Mouse (Mus musculus) urinary bladder, postnatal 25 days (tissue): ENCODE measurements around the gene Gm3854.

Experiments
- DNase-seq: peaks from one replicate; pipeline ENCODE4 v3.0.0; 2022; ENCODE audit warnings: low spot score

Gene Gm3854

GRCm38 (mm10) chr7:6386995-6387394 lies 43.4 kb downstream of the Gm3854 start:
- DNase-seq, result no peak

GRCm38 (mm10) chr7:6388971-6389370 lies 45.4 kb downstream of the Gm3854 start:
- DNase-seq, result no peak

GRCm38 (mm10) chr7:6389449-6389848 lies 45.9 kb downstream of the Gm3854 start:
- no peak for DNase-seq

GRCm38 (mm10) chr7:6397996-6398975 lies 54.7 kb downstream of the Gm3854 start, which contains the start of gene Smim17:
TSS of gene Smim17 (plus strand) at chr7:6398715.
- peak; percentile 11 for DNase-seq
